Mouse (Mus musculus) skeletal muscle tissue, adult 2 months (tissue): ENCODE results near the gene Adam17.

Experiments
- DNase-seq: peaks from one replicate; pipeline ENCODE4 v3.0.0-alpha.2; 2012; ENCODE audit warnings: low read depth, low spot score

The Adam17 gene

GRCm38 (mm10) chr12:21315923-21316868, 57.2 kb downstream of the Adam17 start, which contains the start of gene Iah1:
Iah1 (plus strand) TSS chr12:21316389.
- DNase-seq: peak; percentile 56

GRCm38 (mm10) chr12:21312201-21312600, 61.2 kb downstream of the Adam17 start:
- no peak for DNase-seq

- DNase-seq: no peak
Observed at GRCm38 (mm10) chr12:21306721-21307120, 66.7 kb downstream of the Adam17 start.

- no peak for DNase-seq
Observed at GRCm38 (mm10) chr12:21305741-21306140, 67.7 kb downstream of the Adam17 start.

GRCm38 (mm10) chr12:21302361-21302783, 71.1 kb downstream of the Adam17 start:
- DNase-seq: no peak

- DNase-seq: no peak
Observed at GRCm38 (mm10) chr12:21301932-21302331, 71.5 kb downstream of the Adam17 start.

- no peak for DNase-seq
Observed at GRCm38 (mm10) chr12:21301324-21301723, 72.1 kb downstream of the Adam17 start.

GRCm38 (mm10) chr12:21298856-21299255, 74.6 kb downstream of the Adam17 start:
- no peak for DNase-seq

- no peak for DNase-seq
Observed at GRCm38 (mm10) chr12:21289651-21290050, 83.8 kb downstream of the Adam17 start.

- no peak for DNase-seq
Observed at GRCm38 (mm10) chr12:21288716-21289395, 84.6 kb downstream of the Adam17 start.

- DNase-seq: no peak
Observed at GRCm38 (mm10) chr12:21286712-21287650, 86.5 kb downstream of the Adam17 start.

GRCm38 (mm10) chr12:21286243-21286622, 87.2 kb downstream of the Adam17 start, which contains the start of gene Itgb1bp1:
Itgb1bp1 (minus strand) TSS chr12:21286284.
- DNase-seq: peak; percentile 97

- DNase-seq: no peak
Observed at GRCm38 (mm10) chr12:21285508-21286242, 87.8 kb downstream of the Adam17 start.

- DNase-seq: no peak
Observed at GRCm38 (mm10) chr12:21284761-21285441, 88.5 kb downstream of the Adam17 start, which contains the start of gene Cpsf3. Cpsf3 (plus strand) TSS chr12:21285391.

GRCm38 (mm10) chr12:21277352-21277864, 96.0 kb downstream of the Adam17 start:
- DNase-seq: no peak

GRCm38 (mm10) chr12:21274446-21274845, 99.0 kb downstream of the Adam17 start:
- no peak for DNase-seq
